Mouse (Mus musculus): ENCODE measurements around the gene Nploc4. TPM values are rescaled to one million over a fixed set of nuclear protein-coding genes. Genes with fewer than 3 reads are reported as not detected.
A peak's percentile ranks its signal among the peaks of the same experiment; 100 is the strongest.

The Nploc4 gene
- polyA plus RNA-seq, 1 experiment = 61.8 TPM

- TF ChIP-seq MYOG (IDR thresholded peaks at IDR 0.05; ENCODE audit: control insufficient read depth in 1 of 3, insufficient read depth in 1 of 3, insufficient read length in 2 of 3, low read depth in 2 of 3) (no peak), POLR2AphosphoS2 (IDR thresholded peaks at IDR 0.05; ENCODE audit: insufficient read length, low read depth) (peak; percentile 93), POLR2A (IDR thresholded peaks at IDR 0.05; ENCODE audit: insufficient read length, low read depth) (peak; percentile 58)
These were observed 92.3 kb downstream of the Nploc4 start for GRCm38 (mm10) chr11:120345067-120345681.

GRCm38 (mm10) chr11:120344310-120344920 is 93.1 kb downstream of the Nploc4 start:
- no peaks in the 10 kb centered on the region for H3K27me3 ChIP-seq (ENCODE audit: control insufficient read depth, insufficient read depth, insufficient read length)
- H3K4me2 ChIP-seq (ENCODE audit: low read depth) = no peak overlapping the region
- TF ChIP-seq CEBPB (IDR thresholded peaks at IDR 0.05; ENCODE audit: insufficient read depth, poor library complexity, severe bottlenecking) (no peak), SRF (IDR thresholded peaks at IDR 0.05; ENCODE audit: control insufficient read depth, insufficient read length, low read depth) (no peak)
- H3K79me2 ChIP-seq (ENCODE audit: control insufficient read depth, insufficient read depth) = peaks cover 30% of the 10 kb centered on the region
- H3K36me3 ChIP-seq (ENCODE audit: control insufficient read depth, insufficient read depth) = peaks cover 16% of the 10 kb centered on the region
- H3K4me3 ChIP-seq = peak overlapping the region; percentile 97
- no peak overlapping the region for H3ac ChIP-seq (ENCODE audit: control insufficient read depth, insufficient read length)

More at GRCm38 (mm10) chr11:120345067-120345681, 92.3 kb downstream of the Nploc4 start:
- Histone ChIP-seq H3K4me3 (peak overlapping the region; percentile 97), H3K79me2 (ENCODE audit: control insufficient read depth, insufficient read depth) (peaks cover 33% of the 10 kb centered on the region), H3K27me3 (ENCODE audit: control insufficient read depth, insufficient read depth, insufficient read length) (no peaks in the 10 kb centered on the region), H3K36me3 (ENCODE audit: control insufficient read depth, insufficient read depth) (peaks cover 16% of the 10 kb centered on the region), H3K4me2 (ENCODE audit: low read depth) (peak overlapping the region; percentile 73), H3ac (ENCODE audit: control insufficient read depth, insufficient read length) (no peak overlapping the region)

DNA sequence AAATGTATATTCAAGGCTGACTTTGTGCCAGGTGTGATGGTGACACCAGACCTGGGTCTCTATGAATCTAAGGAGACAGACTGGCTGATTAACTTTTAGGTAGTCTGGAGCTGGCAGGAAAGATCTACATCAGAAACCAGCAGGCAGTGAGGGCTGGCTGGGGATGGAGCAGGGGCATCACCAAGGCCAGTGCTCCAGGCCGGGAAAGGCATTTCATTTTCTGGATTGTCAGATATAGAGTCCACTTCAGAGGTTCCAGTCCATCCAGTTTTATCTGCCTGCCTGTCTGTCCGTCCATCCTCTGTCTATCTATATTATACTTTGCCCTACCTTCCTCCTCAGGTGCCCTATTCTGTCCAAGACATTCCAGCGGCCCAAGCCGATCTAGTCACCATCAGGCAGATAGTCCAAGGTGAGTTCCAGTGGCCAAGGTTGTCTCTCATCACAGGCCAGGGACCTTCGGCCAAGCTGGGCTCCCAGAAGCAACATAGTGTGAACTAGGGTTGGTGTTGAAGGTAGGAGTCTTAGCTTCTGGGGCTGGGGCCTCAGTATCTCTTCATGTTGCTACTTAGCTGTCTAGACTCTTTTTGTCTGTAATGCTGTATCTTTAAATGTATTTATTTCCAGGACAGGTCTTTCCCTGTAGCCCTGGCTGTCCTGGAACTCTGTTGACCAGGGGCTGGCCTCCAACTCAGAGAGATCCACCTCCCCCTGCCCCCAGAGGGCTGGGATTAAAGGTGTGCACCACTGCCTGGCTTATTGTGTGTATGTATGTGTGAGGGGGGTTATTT is 93.8 kb downstream of the Nploc4 start:
- TF ChIP-seq USF1 (IDR thresholded peaks at IDR 0.05; ENCODE audit: low read depth) (no peak), POLR2AphosphoS2 (IDR thresholded peaks at IDR 0.05; ENCODE audit: insufficient read length, low read depth) (peak; percentile 53), TCF12 (IDR thresholded peaks at IDR 0.05; ENCODE audit: insufficient read depth, poor library complexity, severe bottlenecking) (no peak), POLR2A (IDR thresholded peaks at IDR 0.05; ENCODE audit: insufficient read length, low read depth) (peak; percentile 42)
- no peak overlapping the region for H3K4me3 ChIP-seq
- no peak overlapping the region for H3ac ChIP-seq (ENCODE audit: control insufficient read depth, insufficient read length)
- H3K4me2 ChIP-seq (ENCODE audit: low read depth) = no peak overlapping the region
- no peaks in the 10 kb centered on the region for H3K27me3 ChIP-seq (ENCODE audit: control insufficient read depth, insufficient read depth, insufficient read length)
- peaks cover 16% of the 10 kb centered on the region for H3K36me3 ChIP-seq (ENCODE audit: control insufficient read depth, insufficient read depth)
- H3K79me2 ChIP-seq (ENCODE audit: control insufficient read depth, insufficient read depth) = peaks cover 23% of the 10 kb centered on the region

GRCm38 (mm10) chr11:120342656-120343160 is 94.8 kb downstream of the Nploc4 start:
- H3K36me3 ChIP-seq (ENCODE audit: control insufficient read depth, insufficient read depth) = peaks cover 16% of the 10 kb centered on the region
- no peak overlapping the region for H3ac ChIP-seq (ENCODE audit: control insufficient read depth, insufficient read length)
- peaks cover 18% of the 10 kb centered on the region for H3K79me2 ChIP-seq (ENCODE audit: control insufficient read depth, insufficient read depth)
- no peak overlapping the region for H3K4me3 ChIP-seq
- TF ChIP-seq POLR2A (IDR thresholded peaks at IDR 0.05; ENCODE audit: insufficient read length, low read depth) = no peak
- TF ChIP-seq REST (IDR thresholded peaks at IDR 0.05; ENCODE audit: insufficient read depth, insufficient read length) = no peak
- no peak for TF ChIP-seq MYOD1 (IDR thresholded peaks at IDR 0.05; ENCODE audit: control insufficient read depth in 1 of 3, insufficient read length in 2 of 3, low read depth in 2 of 3)
- TF ChIP-seq USF1 (IDR thresholded peaks at IDR 0.05; ENCODE audit: low read depth) = no peak
- no peak for TF ChIP-seq TCF3 (IDR thresholded peaks at IDR 0.05; ENCODE audit: insufficient read length, low read depth)
- TF ChIP-seq E2F4 (IDR thresholded peaks at IDR 0.05; ENCODE audit: insufficient read depth) = no peak
- no peak for TF ChIP-seq POLR2AphosphoS2 (IDR thresholded peaks at IDR 0.05; ENCODE audit: insufficient read length, low read depth)
- TF ChIP-seq MYOG (IDR thresholded peaks at IDR 0.05; ENCODE audit: control insufficient read depth in 1 of 3, insufficient read depth in 1 of 3, insufficient read length in 2 of 3, low read depth in 2 of 3) = no peak
- no peak for TF ChIP-seq SRF (IDR thresholded peaks at IDR 0.05; ENCODE audit: control insufficient read depth, insufficient read length, low read depth)
- TF ChIP-seq CEBPB (IDR thresholded peaks at IDR 0.05; ENCODE audit: insufficient read depth, poor library complexity, severe bottlenecking) = no peak
- TF ChIP-seq TCF12 (IDR thresholded peaks at IDR 0.05; ENCODE audit: insufficient read depth, poor library complexity, severe bottlenecking) = no peak
- TF ChIP-seq MAX (IDR thresholded peaks at IDR 0.05; ENCODE audit: low read depth) = no peak
- H3K4me2 ChIP-seq (ENCODE audit: low read depth) = no peak overlapping the region
- no peaks in the 10 kb centered on the region for H3K27me3 ChIP-seq (ENCODE audit: control insufficient read depth, insufficient read depth, insufficient read length)

GRCm38 (mm10) chr11:120341661-120342060 is 95.8 kb downstream of the Nploc4 start:
- Histone ChIP-seq H3K27me3 (ENCODE audit: control insufficient read depth, insufficient read depth, insufficient read length) (no peaks in the 10 kb centered on the region), H3K4me3 (no peak overlapping the region), H3K79me2 (ENCODE audit: control insufficient read depth, insufficient read depth) (peaks cover 8% of the 10 kb centered on the region), H3K36me3 (ENCODE audit: control insufficient read depth, insufficient read depth) (peaks cover 10% of the 10 kb centered on the region), H3ac (ENCODE audit: control insufficient read depth, insufficient read length) (no peak overlapping the region), H3K4me2 (ENCODE audit: low read depth) (no peak overlapping the region)
- no peak for TF ChIP-seq USF1 (IDR thresholded peaks at IDR 0.05; ENCODE audit: low read depth)
- no peak for TF ChIP-seq TCF12 (IDR thresholded peaks at IDR 0.05; ENCODE audit: insufficient read depth, poor library complexity, severe bottlenecking)
- TF ChIP-seq REST (IDR thresholded peaks at IDR 0.05; ENCODE audit: insufficient read depth, insufficient read length) = no peak
- no peak for TF ChIP-seq E2F4 (IDR thresholded peaks at IDR 0.05; ENCODE audit: insufficient read depth)
- TF ChIP-seq TCF3 (IDR thresholded peaks at IDR 0.05; ENCODE audit: insufficient read length, low read depth) = no peak
- no peak for TF ChIP-seq MAX (IDR thresholded peaks at IDR 0.05; ENCODE audit: low read depth)
- TF ChIP-seq SRF (IDR thresholded peaks at IDR 0.05; ENCODE audit: control insufficient read depth, insufficient read length, low read depth) = no peak
- no peak for TF ChIP-seq POLR2AphosphoS2 (IDR thresholded peaks at IDR 0.05; ENCODE audit: insufficient read length, low read depth)

All from myocyte (in vitro differentiated cells).